Mouse (Mus musculus) left cerebral cortex, adult 9 months (tissue): ENCODE measurements at regions not wholly inside any gene's neighbourhood (a gene's known extent, or its start where the extent isn't known, plus 50 kb on each side); places are given as distances from the start of the nearest gene placed in this dataset.

ENCODE experiments used
- DNase-seq, 2 experiments: peaks; one replicate each; pipeline ENCODE4 v3.0.0; 2022; ENCODE audit warnings: low spot score in 2 of 2

DNA sequence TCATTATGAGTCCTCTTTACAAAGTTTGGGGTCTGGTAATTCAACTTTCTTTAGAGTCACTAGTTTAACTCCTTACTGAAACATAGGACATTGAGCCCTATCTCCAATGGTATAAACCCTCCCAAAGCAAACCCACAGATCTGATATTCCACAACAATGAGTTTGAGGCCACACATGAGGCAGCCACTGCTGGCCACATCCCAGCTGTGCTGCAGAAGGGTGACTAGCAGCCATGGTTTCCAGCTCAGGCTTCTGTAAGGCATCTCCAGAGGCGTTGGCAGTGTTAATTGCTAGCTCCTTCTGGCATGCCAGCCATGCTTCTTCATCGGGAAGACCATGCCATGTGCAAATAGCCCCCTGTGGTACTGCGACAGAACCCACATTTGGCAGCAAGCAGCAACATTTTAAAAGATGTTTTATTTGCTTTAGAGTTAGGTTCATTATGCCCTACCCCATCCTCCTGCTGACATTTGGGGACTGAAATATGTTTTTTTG is 527.1 kb upstream of the Mpdz start:
- no peak for DNase-seq

- no peak for DNase-seq
These were observed 523.5 kb upstream of the Mpdz start for GRCm38 (mm10) chr4:81966054-81966623.

DNA sequence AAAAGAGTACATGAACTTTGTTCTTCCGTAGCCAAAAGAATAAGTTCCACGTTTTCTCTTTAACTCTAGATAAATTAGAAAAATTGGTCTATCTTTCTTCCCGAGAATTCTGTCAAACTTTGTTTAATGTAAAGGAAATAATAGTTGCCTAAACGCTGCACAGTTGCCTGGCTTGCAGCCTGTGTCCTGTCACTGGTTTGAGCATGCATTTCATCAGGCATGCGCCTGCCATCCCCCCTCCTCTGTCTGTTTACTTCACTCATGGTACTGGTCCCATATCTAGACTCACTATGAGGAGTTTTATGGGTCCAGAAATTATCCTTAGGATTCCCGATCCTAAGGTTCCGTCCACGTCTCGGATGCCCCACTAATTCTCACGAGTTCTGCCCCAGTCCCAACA is 520.5 kb upstream of the Mpdz start:
- no peak for DNase-seq

- no peak for DNase-seq
These were observed 520.0 kb upstream of the Mpdz start for GRCm38 (mm10) chr4:81962586-81962985.

DNA sequence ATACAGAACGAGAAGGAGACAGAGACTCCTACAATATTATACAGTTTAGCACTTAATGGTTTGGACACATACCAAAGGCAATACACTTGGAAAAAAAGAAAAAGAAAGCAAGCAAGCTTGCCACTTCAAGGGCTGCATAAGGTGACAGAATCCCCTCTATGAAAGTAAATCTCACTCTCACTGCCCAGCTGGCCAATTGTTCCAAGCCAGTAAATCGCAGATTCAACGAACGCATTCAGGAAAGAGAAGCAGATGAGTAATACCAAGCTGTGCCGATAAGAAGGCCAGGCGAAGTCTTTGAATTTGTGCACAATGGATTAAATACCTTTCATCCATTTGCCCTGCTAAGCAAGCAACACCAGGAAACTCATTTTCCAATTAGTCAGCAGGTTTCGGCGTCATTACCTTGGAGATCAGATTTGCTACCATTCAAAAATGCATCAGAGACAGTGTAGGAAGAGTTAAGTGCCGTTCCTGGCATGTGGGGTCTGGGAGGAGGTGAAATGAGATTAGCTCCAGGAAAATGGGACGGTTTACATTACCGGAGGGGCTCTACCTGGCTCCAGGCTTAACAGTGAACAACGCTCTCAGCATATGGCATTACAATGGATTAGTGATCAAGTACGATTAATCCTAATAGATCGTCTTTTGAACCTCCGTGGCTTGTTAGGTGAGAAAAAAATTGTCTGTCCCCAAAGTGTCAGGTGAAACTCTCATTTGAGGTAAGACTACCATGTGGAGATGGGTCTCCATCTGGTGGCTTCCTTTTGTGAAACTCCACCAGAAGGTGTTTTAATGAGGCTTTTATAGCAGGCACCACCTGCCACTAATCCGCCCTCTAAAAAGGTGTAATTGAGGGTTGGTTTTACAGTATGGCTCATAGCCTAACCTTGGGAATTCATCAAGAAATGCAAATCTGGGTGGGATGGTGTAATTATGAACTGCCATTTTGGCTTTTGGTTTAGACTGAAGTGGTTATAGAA is 518.2 kb upstream of the Mpdz start:
- no peak for DNase-seq

GRCm38 (mm10) chr4:81956926-81957694 is 514.5 kb upstream of the Mpdz start:
- no peak for DNase-seq

DNA sequence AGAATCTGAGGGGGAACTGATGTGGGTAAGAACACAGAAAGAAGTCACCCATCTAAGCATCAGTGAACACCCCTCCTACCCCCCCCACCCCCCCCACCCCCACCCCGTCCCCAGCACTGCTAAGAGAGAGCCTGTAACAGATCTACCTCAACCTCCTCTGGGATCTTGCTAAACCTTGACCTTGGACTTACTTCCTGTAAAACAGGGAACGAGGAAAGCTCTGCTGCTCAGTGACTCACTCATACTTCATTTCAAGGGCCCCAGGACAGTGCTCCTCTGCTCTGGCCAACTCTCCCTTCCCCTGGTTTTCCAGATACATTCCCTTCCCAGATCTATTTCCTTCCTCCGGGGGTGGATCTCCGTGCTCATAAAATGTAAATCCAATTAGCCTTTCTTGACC is 510.4 kb upstream of the Mpdz start:
- no peak for DNase-seq

GRCm38 (mm10) chr4:81937384-81937783 is 494.8 kb upstream of the Mpdz start:
- no peak for DNase-seq

GRCm38 (mm10) chr4:81930956-81931355 is 488.3 kb upstream of the Mpdz start:
- DNase-seq: peak in 1 of 2 experiments; percentile 13

DNA sequence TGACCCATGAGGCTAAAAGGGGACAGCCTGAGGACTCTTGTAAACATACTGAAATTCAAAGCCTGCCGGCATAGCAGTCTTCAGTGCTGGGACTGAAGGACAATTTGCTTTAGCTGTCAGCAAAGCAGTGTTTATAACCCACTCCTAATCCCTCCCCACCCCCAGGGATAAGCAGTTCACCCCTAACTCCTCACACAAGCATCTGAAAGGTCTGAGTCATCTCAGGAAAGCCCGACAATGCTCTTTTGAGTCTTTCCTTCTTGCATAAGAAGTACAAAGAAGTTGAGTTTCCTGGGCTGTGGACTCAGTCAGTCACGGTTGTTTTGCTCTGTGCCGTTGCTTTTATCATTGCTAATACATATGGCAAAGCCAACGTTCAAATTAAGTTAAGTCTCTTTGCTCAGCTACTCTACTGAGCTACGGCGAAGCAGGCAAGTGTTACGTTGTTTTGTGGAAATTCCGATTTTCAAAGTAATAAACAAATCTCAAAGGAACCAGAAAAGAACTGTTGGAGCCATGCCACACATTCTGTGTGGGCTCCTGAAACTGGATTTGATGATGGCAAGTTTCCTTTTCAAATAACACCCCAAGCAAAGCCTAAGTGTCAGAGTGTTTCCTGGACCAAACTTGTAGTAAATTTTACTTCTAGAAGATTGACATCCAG is 486.1 kb upstream of the Mpdz start:
- no peak for DNase-seq

GRCm38 (mm10) chr4:81927176-81927714 is 484.6 kb upstream of the Mpdz start:
- DNase-seq: no peak

- no peak for DNase-seq
These were observed 484.1 kb upstream of the Mpdz start for GRCm38 (mm10) chr4:81926662-81927141.

DNA sequence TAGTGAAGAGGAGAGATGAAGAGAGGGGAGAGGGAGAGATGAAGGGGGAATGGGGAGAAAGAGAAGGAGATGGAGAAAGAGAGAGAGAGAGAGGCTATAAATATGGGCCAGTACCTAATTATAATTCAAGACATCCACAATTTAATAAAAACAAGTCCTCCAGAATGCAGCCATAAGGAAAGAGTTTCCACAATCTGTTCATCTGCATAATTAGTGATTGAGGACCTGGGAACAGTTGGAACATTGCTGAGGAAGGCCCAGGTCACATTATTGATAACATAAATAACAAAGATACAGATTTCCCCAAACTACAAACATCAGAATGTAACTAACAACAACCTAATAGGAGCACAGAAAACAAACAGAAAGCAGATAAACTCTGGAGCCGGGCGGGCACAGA is 483.0 kb upstream of the Mpdz start:
- DNase-seq: no peak

- DNase-seq: no peak
These were observed 481.5 kb upstream of the Mpdz start for GRCm38 (mm10) chr4:81924120-81924519.

DNA sequence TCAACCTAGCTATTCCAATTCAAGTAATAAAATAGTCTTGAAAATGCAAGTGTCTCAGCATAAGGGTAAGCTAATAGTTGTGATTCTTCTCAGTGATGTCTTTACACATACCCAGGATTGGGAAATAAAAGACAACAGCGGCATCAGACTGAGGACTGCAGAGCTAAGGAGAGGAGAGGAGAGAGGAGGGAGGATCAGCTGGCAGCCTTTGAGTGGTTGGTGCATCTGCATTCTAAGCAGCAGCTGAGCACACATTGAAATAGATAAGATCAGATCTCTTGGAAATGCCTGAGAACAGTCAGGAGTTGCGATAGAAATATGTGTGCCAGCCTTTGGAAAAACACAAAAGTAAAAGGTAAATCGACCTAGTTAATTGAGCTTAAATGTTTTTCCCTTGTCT is 480.3 kb upstream of the Mpdz start:
- no peak for DNase-seq

DNA sequence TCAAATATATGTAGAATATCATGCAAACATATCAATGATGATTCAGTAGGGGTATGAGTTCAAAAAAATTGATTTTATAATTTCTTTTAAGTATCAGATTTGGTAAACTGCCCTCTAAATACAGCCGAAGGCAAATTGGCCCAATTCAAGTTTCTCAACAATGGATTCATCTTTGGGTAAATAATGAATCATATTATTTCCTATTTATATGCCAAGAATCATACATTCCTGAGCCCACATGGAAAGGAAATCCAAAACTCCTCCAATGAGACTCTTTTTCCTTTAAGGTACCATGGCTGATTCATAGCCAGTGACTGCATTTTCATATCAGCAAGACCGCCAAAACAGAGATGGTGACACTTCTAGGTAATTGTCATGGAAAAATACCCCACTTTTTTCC is 472.4 kb upstream of the Mpdz start:
- no peak for DNase-seq

DNA sequence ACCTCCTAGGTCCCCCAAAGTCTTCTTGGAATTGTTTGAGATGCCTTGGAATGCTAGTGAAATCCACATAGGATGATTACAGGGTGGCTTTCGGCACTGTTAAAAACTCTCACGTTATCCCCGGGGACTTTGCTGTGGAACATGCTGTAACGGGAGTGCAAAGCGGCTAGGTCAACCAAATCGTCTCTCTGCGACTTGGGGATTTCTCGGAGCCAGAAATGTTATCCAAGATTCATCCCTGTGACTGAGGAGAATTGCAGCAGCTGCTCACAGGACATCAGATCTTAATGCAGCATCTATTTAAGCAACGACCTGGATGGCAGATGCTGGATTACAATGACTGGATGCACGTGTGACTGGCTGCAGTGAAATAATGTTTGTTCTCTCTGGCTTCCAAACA is 470.7 kb upstream of the Mpdz start:
- DNase-seq: no peak

DNA sequence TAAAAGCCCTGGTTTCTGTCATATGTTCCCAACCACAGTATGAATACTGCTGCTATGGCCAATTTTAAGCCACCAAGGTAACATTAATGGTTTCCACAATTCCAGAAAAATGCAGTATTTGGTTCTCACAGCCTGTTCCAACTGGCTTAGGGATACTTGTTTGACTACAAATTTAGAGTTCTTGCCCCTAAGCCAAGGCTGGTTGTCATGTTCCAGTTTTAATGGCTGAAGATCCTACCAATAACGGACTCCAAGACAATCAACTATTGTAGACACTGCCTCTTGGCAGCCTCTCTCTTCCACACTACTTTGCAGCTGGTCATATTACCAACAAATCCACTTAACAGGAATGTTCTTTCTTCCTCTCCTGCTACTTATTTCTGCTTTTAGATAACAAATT is 470.0 kb upstream of the Mpdz start:
- no peak for DNase-seq

GRCm38 (mm10) chr4:81899961-81900540 is 457.4 kb upstream of the Mpdz start:
- peak in 1 of 2 experiments; percentile 25 for DNase-seq

- DNase-seq: no peak
These were observed 456.0 kb upstream of the Mpdz start for GRCm38 (mm10) chr4:81898661-81899060.

DNA sequence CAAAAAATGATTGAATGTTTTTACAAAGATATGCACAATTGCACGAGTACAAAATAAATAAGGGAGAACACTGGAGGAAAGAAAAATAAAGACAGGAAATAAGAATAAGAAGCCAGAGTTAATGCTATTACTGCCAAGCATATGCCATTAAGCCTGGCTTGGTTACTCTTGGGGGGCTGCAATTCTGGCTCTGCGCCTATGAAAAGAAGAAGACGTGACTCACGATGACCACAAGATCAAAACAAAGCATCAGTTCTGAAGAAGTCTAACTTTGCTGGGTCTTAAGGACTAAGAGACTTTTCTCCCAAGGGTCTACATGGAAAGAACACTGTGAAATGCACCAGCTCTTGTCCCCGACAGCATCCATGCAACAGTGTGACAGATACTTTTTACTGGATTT is 454.8 kb upstream of the Mpdz start:
- no peak for DNase-seq
